Mouse (Mus musculus): ENCODE results near the gene Unc5c. TPM values are rescaled to one million over a fixed set of nuclear protein-coding genes. Genes with fewer than 3 reads are reported as not detected.

The Unc5c gene
- not detected in 2 replicates for polyA plus RNA-seq (2012)

DNA sequence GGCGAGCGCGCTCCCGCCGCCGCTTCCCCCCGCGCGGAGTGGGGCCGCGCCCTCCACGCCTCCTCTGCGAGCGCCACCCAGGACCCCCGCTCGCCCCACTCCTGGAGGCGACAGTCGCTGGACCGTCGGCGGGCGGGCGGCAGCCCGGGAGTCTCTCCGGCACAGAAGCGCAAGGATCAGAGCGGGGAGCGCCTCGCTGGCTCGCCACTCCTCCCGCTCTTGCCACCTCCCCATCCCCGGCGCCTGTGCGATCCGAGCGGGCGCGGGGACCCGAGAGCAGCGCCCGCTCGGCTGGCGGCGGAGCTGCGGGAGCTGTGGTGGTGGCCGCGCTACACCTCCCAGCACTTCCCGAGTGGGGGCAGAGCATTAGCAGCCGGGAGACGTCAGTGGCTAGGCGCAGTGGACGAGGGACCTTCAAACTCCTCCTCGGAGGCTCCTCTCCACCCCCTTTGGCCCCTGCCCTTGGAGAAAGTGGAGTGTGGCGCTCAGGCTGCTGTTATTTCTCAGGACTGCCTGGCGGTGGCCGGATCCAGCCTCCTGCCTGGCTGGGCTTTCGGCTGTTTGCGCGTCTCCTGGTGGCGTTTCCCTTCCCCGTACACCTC is at the start of gene Unc5c:
Unc5c (plus strand) TSS at position 113 of the 602 bp plus-strand sequence.
- TF ChIP-seq GATA1 (IDR thresholded peaks at IDR 0.05; ENCODE audit: low read length): no peak

DNA sequence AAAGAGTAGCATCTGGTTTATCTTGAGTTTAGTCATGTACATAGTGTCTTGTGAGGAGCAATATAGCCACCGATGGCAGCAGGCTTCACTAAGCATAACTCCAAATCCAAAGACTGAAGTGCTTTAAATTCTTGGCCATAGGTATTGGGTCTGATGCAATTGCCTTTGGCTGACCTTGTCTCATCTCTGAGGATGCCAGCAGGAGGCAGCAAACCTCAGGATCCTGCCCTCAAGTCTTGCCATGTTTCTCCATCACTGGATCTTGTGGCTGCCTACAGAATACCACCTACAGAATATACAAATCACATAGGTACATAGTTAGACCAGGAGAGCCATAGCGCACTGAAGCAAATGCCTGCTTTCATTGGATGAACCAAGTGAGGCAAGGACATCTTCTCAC is 7.5 kb upstream of the Unc5c start:
- no peak for TF ChIP-seq GATA1 (IDR thresholded peaks at IDR 0.05; ENCODE audit: low read length)

DNA sequence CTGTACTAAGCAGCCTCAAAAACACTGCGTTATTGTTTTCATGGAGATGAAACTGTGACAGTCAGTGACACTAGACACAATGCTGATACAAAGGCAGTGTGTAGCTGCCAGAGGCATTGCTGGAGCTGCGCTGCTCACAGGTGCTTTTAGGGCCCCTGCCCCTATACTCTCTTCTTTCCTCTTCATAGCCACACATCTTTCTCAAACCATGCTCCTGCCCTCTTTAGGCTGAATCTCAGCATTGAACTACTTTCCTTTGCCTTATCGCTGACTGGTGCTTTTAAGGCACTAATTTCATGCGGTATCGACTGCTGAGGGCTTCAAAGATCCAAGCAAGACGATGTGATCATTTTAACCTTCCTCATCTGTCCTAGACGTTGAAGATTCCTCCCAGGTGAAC is 2.5 kb upstream of the Unc5c start:
- no peak for TF ChIP-seq GATA1 (IDR thresholded peaks at IDR 0.05; ENCODE audit: low read length)

DNA sequence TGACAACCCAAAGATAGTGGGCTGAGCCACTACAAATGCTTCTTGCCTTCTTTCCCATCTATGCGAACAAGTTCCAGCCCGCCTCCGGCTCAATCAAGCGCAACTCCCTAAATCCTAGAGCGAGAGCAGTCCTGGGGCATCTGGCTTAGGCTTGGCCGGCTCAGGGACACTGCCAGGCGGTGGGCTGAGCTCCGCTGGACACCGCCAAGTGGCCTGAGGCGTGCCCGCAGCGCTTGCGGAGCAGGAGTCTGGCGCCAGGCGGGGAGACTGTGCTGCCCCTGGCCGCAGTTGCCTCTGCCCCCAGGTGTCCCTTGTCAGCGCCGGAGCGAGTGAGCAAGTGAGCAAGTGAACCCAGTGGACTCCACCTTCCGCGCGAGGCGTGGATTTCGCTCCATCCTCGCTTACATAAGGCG is 319 bp upstream of the Unc5c start:
- TF ChIP-seq GATA1 (IDR thresholded peaks at IDR 0.05; ENCODE audit: low read length): no peak

DNA sequence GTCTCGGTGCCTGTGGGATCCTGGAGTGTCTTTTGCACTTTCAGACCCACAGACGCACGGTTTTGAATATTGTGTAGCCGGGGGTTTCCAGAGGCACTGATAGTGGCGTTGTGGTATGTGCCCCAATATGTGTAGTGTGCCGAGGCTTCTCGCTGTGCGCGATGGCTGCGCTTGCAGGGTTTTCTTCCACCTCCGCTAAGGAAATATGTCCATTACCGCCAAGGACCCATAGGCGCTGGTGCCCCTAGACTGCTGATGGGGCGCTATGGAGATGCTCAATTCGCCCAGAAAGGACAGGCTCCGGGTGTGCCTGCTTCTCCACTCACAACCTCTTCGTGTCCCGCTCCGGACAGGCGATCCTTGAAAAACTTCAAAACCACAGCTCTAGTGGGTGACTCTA is 1.0 kb downstream of the Unc5c start:
- no peak for TF ChIP-seq GATA1 (IDR thresholded peaks at IDR 0.05; ENCODE audit: low read length)

DNA sequence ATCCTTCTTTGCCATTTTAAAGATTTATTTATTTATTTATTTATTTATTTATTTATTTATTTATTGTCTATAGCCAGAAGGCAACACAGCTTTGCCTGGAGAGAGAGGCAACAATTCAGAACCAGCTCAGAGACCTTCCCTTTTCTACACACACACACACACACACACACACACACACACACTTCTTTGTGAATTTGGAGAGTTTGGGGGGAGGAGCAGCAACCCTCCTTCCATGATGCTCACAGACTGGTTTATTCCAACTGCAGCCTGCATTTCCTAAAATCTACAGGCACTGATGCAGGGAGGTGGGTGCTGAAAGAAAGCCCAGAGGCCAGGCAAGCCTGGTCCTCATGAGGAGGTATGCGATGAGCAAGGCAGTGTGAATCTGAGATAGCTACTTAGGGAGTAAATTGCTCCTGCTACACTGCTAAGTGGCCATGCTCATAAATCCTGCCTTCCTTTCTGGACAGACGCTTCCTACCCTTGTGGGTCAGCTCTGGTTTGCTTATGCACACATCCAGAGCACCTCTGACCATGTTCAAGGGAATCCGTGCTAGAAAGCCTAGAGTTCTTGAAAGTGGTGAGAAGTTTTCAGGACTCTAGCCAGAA is 1.8 kb downstream of the Unc5c start:
- TF ChIP-seq GATA1 (IDR thresholded peaks at IDR 0.05; ENCODE audit: low read length): no peak

DNA sequence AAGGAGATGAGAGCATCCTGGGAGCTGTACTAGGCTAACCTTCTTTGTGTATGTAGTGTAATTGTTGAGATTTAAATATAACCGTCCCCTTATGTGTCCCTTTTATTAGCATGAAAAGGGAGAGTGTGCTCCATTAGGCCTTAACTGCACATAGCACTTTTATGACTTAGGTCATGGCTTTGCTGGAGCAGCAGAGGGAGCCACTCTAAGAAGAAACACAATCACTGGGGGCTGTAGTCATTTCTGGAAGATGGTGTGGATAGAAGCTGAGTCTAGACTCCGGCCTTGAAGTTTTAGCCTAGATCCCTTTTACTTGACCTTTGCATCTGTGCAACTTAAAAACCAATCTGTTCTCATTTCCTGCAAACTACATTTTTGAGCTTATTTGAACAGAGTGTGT is 4.3 kb downstream of the Unc5c start:
- TF ChIP-seq GATA1 (IDR thresholded peaks at IDR 0.05; ENCODE audit: low read length): no peak

DNA sequence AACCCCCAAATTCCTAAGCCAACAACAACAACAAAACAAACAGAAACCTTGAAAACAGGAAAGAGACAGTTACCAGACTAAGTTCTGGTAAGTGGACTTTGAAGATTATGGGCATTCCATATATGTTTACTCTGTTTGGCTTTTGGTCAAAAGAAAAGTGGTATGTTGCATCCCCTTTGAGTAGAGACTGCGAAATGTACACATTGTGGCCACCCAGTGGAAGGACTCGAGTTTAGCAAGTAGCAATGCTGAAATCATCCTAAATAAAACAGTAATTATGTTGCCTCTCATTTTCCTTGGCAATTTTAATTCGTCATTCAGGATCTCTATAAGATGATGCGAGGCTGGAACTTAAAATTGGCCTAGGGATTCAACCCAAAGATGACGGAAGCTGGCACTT is 8.2 kb downstream of the Unc5c start:
- no peak for TF ChIP-seq GATA1 (IDR thresholded peaks at IDR 0.05; ENCODE audit: low read length)

DNA sequence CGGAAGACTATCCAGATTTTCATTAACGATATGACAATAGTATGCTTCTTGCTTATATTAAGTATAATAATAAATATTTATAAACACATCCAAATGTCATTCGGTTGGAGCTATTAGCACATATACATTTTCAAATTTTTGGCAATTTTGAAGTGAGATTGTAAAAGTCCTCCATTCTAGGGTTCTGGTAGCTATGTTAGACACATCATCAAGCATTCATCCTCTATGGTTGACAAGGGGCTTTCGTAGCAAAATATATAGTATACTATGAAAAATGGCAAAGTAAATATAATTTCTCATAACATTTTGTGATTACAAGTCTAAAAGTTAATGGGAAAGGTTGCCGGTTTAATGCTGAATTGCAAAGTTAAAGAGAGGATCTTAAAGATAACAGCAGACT is 10.4 kb downstream of the Unc5c start:
- TF ChIP-seq GATA1 (IDR thresholded peaks at IDR 0.05; ENCODE audit: low read length): no peak

DNA sequence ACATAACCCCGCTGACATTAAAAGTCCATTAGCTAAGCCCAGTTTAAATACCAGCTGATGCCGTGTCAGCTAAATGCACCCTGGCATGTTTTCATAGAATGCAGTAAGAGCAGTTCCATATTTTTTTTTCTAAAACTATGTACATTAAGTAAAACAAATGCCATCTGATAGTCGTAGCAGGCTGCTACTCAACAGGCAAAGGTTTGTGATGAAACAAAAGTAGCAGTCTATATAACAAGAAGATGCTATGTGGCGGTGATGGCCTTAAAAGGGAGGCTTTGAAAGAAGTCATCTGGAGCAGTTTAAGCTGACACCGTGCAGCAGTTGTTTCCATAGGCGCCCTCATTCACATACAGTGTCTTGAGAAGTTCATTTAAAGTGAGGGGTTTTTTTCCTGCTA is 10.9 kb downstream of the Unc5c start:
- TF ChIP-seq GATA1 (IDR thresholded peaks at IDR 0.05; ENCODE audit: low read length): no peak

DNA sequence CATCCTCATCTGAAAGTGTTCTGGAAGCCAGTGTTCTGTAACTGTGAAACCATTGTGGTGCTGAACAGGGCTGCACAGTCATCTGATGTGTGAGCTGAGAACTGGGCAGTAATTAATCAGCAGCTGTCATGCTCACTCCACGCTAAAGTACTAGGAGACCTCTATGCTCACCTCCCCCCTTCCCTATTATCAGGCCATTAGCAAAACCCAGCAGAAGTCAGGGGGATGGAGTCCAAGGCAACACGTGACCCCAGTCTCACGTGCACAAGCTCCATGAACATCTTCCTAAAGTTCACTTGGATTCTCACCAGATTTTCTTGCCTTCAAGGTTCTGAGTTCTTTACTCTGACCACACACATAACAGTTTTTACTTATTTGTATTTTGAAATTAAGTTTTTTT is 11.7 kb downstream of the Unc5c start:
- TF ChIP-seq GATA1 (IDR thresholded peaks at IDR 0.05; ENCODE audit: low read length): no peak

DNA sequence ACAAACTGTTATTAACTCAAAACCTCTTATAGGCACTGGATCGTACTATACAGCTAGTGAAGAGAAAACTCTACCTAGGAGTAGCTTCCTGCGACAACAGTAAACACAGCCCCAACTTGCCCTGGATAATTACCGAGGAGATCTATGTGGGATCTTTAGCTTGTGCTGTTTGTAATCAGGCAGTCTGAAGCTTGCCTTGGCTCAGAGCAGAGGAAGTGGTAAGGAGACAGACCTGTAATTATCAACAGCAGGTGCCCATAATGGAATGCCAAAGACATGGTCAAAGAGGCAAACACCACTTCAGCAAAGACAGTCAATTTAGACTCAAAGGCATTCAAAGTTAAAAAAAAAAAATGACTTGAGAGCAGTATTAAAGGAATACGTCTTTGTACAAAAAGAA is 17.4 kb downstream of the Unc5c start:
- no peak for TF ChIP-seq GATA1 (IDR thresholded peaks at IDR 0.05; ENCODE audit: low read length)

DNA sequence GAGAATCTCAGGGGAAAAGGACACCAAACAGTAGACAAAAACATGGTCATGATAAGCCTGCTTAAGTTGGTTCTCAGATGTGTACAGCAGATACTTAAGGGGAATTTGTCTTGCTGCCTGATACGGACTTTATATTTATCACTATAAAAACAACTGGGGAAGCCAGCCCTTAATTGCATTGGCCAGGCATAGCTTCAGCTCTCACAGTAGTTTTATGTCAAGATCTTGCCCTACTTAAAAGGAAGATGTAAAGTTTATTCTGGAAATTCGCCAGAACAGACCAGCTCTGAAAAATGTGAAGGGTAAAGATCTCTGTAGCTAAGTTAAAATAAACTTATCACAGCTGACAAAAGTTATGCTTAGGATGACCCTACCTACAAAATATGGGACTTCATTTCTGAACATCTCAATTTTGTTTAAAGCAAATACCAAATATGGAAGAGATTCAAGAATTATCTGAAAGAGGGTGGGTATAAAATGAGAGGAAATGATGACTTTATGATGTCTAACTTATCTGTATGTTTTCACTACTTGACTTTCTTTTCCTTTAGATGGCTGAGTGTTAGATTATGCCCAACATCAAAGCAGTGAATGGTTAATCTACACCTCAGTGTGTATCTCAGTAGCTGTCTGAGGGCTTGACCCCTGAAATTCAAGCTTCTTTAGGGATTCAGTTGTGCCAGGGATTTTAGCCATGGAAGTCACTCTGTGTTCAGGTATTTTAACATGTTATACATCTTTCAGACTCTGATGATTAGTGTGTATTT is 18.8 kb downstream of the Unc5c start:
- TF ChIP-seq GATA1 (IDR thresholded peaks at IDR 0.05; ENCODE audit: low read length): no peak

DNA sequence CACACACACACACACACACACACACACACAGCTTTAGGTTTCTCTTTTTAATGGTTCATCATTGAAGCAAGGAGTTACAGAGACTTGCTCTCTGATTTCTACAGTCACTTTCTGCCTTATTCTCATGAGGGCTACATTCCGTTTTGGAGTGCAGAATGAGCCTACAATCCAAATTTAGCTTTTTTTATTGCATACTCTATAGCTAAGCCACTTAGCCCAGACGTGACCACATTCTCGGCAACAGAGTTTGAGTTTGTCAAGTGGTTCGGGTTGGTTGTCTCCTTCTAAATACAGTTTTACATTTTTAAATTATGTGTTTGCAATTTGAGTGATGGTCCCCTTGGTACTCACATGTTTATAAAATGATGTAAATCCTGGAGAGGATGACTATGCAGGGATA is 20.2 kb downstream of the Unc5c start:
- no peak for TF ChIP-seq GATA1 (IDR thresholded peaks at IDR 0.05; ENCODE audit: low read length)

DNA sequence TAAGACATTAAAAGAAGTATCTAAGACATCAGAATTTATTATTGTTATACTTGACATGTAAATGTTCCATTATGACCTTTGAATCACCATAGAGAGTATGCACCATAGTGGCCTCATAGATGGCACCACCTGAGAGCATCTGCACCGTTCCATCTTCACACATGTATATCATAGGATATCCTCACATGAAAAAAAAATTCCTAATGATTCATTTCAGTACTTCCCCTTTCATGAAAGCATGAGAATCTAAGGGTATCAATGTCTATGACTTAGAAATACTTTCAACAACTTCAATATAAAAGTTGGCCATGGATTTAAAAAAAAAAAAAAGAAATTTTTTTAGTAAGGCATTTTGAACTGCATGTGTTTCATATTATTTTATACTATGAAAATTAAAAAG is 25.6 kb downstream of the Unc5c start:
- no peak for TF ChIP-seq GATA1 (IDR thresholded peaks at IDR 0.05; ENCODE audit: low read length)

DNA sequence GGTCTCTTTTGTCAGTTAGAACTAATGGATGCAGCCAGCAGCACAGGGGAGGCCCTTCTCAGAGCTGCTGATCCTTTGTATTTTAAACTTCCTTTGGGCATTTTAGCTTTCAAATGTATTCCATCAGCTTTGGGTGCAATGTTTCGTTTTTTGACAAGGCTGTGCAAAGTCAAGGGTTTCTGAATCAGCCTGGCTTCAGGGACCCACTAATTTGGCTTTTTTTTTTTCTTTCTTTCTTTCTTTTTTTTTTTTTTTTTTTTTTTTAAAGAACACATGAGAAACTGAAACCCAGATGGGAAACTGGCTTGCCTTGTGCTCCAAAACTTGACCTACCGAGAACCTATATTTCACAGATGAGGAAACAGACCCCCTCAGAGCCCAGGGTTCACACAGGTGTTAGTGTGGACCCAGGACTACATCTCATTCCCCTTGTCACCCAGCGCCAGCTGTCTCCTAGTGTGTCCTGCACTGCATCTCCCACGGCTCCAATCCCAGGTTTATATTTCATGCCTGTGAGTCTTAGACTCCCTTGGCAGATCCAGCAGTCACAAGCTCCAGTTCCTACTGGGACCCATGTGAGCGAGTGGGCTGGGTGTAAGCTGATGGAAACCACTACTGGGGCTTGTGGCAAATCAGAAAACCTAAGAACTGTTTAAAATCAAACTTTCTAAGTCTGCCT is 26.4 kb downstream of the Unc5c start:
- TF ChIP-seq GATA1 (IDR thresholded peaks at IDR 0.05; ENCODE audit: low read length): no peak
